Mouse (Mus musculus): Measurements from ENCODE around the gene Napsa. TPM values are rescaled to one million over a fixed set of nuclear protein-coding genes. Genes with fewer than 3 reads are reported as not detected.

The Napsa gene
- polyA plus RNA-seq, 1 experiment from 2014 or later: 2.1 TPM

DNA sequence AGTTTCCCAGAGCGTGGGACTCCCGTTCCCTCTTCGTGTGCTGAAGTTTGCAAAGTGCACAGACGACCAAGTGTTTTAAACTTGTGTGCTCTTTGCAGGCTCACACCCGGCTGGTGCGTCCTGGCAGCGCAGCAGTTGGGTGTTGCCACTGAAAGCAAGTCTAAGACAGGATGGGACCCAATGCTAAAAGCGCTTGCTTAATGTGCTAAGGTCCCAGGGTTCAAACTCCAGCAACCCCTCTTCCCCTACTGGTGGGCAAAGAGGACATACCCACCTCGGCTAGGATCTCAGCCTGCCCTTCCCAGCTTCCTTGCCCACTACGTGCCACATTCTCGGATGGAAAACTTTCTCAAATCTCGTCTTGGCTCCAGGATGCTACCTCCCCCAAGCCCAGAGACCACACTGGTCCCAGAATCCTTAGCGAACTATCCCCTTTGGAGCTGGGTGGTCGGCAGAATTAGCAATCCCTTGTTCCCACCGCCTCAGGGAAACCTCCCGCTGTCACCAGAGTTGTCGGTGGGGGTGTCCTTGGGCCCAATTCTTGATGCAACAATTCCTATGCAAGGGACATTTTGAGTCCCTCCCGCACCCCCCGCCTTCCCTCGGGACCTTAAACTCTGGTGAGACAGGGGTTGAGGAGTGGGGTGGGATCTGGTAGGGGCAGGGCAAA lies 31.1 kb downstream of the Napsa start:
- WGBS: 3% methylated on average over 20 of the region's 20 CpGs
- no peaks in the 10 kb centered on the region for H3K36me3 ChIP-seq
- H3K4me1 ChIP-seq: peaks cover 16% of the 10 kb centered on the region
- H3K4me3 ChIP-seq: peak overlapping the region; percentile 29
- H3K9me3 ChIP-seq: no peaks in the 10 kb centered on the region
- peaks cover 84% of the 10 kb centered on the region for H3K27me3 ChIP-seq
- ATAC-seq (ENCODE audit: insufficient number of reproducible peaks, low FRiP score, low TSS enrichment, low read depth): no peak
- peak overlapping the region; percentile 56 for H3K4me2 ChIP-seq
- H3K27ac ChIP-seq: no peak overlapping the region
- H3K9ac ChIP-seq: no peak overlapping the region

DNA sequence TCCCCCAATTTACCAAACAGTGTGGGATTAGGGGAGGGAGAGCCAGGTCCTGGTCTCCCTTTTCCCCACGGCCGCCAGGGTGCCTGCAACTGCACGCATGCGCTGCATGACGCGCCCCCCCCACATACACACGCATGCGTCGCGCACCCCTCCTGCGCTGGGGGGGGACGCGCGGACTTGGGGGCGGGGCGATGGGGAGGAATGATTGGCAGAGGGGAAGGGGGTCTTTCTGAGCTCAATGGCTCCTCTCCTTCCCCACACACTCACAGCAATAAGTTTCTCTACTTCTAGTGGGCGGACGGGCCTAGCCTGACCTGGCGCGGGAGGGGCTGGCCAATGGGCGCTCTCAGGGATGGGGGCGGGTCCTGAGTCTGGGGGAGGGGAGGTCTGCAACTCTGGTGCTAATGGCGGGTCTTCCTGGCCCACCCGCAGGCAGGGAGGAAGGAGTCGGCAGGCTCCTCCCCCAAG lies 32.0 kb downstream of the Napsa start:
- no peaks in the 10 kb centered on the region for H3K36me3 ChIP-seq
- H3K27me3 ChIP-seq: peaks cover 84% of the 10 kb centered on the region
- ATAC-seq (ENCODE audit: insufficient number of reproducible peaks, low FRiP score, low TSS enrichment, low read depth): no peak; the same call in 1 of the 2 replicates
- peak overlapping the region; percentile 29 for H3K4me3 ChIP-seq
- H3K4me1 ChIP-seq: peaks cover 16% of the 10 kb centered on the region
- no peak overlapping the region for H3K27ac ChIP-seq
- no peak overlapping the region for H3K9ac ChIP-seq
- H3K9me3 ChIP-seq: no peaks in the 10 kb centered on the region
- peak overlapping the region; percentile 56 for H3K4me2 ChIP-seq
- 1% methylated on average over 20 of the region's 25 CpGs for WGBS

DNA sequence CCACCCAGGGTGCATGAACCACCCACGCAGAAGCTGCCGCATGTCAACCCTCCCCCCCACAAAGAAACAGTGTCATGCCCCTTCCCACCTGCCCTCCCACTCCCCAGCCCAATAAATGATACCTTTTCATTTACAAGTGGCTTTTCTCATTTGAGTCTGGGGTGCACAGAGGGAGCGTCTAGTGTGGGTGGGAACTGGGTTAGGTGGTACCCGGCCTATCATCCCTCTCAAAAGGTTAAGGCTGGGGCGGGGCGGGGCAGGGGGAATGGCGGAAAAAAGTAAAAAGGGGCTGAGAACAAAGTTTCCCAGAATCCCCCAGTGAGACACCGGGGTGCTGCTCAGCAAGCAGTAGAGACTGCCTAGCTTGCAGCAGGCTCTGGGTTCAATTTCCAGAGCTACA lies 32.4 kb downstream of the Napsa start:
- ATAC-seq (ENCODE audit: insufficient number of reproducible peaks, low FRiP score, low TSS enrichment, low read depth): no peak; the same call in 1 of the 2 replicates
- H3K4me3 ChIP-seq: peak overlapping the region; percentile 29
- H3K27me3 ChIP-seq: peaks cover 83% of the 10 kb centered on the region
- H3K27ac ChIP-seq: no peak overlapping the region
- 2% methylated on average over 8 of the region's 8 CpGs for WGBS
- H3K9me3 ChIP-seq: no peaks in the 10 kb centered on the region
- H3K4me1 ChIP-seq: peaks cover 16% of the 10 kb centered on the region
- peak overlapping the region; percentile 56 for H3K4me2 ChIP-seq
- no peaks in the 10 kb centered on the region for H3K36me3 ChIP-seq
- H3K9ac ChIP-seq: no peak overlapping the region

DNA sequence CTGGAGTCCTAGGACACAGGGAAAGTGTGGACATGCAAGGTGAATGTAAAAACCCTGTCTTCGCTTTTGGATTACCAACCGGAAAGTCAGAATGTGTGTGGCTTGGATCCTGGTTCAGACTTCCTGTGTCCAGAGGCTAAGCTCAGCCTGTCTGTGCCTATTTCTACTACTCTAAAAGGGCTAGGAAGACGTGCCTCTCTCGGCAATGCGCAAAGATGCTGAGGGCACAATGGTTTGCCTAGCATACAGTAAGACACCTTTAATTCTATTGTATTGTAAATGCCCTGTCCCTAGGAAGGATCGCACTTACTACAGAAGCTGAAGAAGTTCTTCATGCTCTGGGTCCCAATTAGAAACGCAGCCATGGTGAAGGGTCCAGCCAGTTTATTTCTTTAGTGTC lies 33.3 kb downstream of the Napsa start:
- no peak overlapping the region for H3K27ac ChIP-seq
- H3K4me3 ChIP-seq: no peak overlapping the region
- peaks cover 16% of the 10 kb centered on the region for H3K4me1 ChIP-seq
- peaks cover 75% of the 10 kb centered on the region for H3K27me3 ChIP-seq
- no peaks in the 10 kb centered on the region for H3K9me3 ChIP-seq
- no peak overlapping the region for H3K9ac ChIP-seq
- ATAC-seq (ENCODE audit: insufficient number of reproducible peaks, low FRiP score, low TSS enrichment, low read depth): no peak
- H3K36me3 ChIP-seq: no peaks in the 10 kb centered on the region
- no peak overlapping the region for H3K4me2 ChIP-seq
- WGBS: 41% methylated on average over 7 of the region's 7 CpGs

DNA sequence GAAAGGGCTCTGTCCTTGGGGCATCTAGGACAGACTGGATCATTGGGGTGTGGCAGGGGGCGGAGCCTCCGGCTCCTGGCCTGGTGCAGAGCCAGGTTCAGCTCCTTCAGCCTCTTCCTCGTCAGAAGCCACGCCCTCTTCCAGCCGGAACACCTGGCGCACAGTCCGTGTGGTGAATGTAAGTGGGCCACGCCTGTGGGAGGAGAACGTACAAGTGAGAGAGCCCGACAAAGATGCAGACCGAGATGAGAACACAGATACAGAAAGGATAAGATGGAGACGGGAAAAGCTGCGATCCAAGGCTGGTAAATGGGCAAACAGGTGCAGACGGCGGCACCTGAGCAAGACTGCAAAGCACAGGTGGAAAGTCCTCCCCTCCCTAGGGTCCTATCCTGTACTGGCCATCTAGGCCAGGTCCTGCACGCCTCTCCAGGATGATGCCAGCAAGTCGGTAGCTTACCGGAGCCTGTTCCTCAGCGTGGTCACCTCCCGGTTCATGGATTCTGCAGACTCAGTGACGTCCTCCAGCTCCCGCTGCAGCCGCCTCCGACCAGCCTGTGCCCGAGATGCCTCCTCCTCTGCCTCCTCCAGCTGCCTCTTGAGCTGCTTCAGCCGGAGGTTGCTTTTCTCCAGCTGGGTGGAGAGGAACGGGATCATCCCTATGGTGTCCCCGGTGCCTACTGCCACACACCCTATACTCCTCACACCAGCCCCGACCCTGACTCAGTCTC lies 34.2 kb downstream of the Napsa start:
- no peak overlapping the region for H3K9ac ChIP-seq
- ATAC-seq (ENCODE audit: insufficient number of reproducible peaks, low FRiP score, low TSS enrichment, low read depth): no peak
- H3K4me1 ChIP-seq: peaks cover 16% of the 10 kb centered on the region
- H3K4me2 ChIP-seq: no peak overlapping the region
- H3K27ac ChIP-seq: no peak overlapping the region
- 9% methylated on average over 29 of the region's 29 CpGs for WGBS
- peaks cover 67% of the 10 kb centered on the region for H3K27me3 ChIP-seq
- H3K4me3 ChIP-seq: no peak overlapping the region
- H3K36me3 ChIP-seq: no peaks in the 10 kb centered on the region
- H3K9me3 ChIP-seq: no peaks in the 10 kb centered on the region

DNA sequence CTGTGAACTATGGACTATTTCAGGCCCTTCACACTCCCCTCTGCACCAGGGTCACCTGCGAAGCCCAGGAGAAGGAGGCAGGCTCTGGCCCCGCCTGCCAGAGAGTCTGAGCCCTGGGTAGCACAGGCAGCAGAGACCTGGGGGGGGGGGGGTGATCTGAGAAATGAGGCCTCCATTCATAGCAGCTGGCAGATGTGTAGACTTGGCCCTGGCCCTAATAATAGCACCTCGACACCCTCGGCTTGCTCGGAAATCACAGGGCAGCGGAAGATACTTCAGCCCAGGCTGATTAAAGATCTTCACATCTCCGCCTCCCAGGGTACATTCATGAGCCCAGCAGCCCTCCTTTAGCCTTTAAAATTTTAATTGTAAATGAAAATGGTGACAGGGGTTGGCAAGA lies 40.0 kb downstream of the Napsa start:
- H3K27me3 ChIP-seq: peaks cover 43% of the 10 kb centered on the region
- no peak overlapping the region for H3K27ac ChIP-seq
- H3K4me1 ChIP-seq: 0 out of 2 replicates have a peak, but pooled peaks cover 3% of the 10 kb centered on the region
- H3K36me3 ChIP-seq: no peaks in the 10 kb centered on the region
- H3K9ac ChIP-seq: no peak overlapping the region
- H3K9me3 ChIP-seq: no peaks in the 10 kb centered on the region
- H3K4me2 ChIP-seq: no peak overlapping the region
- no peak for ATAC-seq (ENCODE audit: insufficient number of reproducible peaks, low FRiP score, low TSS enrichment, low read depth)
- H3K4me3 ChIP-seq: no peak overlapping the region
- WGBS: 64% methylated on average over 7 of the region's 7 CpGs

DNA sequence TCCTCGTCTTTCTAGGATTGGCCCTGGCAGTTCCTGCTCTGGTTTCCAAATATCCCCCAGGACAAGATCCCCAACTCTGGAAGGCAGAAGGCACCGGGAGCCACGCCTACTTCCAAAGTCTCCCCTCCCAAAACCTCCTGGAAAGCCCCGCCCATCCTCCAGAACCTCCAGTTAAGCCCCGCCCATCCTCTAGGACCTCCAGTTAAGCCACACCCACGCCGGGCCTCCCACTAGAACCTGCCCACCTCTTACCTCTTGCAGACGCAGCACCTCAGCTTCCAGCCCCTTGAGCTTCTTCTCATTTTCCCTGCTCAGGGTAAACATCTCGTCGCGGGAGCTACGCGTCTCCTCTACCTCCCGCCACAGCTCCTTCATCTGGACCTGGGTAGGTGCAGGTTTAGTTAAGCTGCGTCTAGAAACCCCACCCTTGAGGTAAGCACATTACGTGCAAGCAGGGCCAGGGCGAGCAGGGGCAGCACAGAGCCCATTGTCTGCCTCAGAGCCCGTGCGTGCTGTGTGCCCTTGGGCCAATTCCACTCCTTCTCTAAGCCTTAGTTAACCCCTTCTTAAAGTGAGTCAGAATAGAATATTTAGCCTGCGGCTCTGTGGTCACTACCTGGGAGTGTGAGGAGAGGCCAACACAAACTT lies 42.0 kb downstream of the Napsa start:
- Histone ChIP-seq H3K27ac (no peak overlapping the region), H3K36me3 (no peaks in the 10 kb centered on the region), H3K4me2 (no peak overlapping the region), H3K4me1 (0 out of 2 replicates have a peak, but pooled peaks cover 3% of the 10 kb centered on the region), H3K27me3 (peaks cover 33% of the 10 kb centered on the region), H3K9me3 (no peaks in the 10 kb centered on the region), H3K9ac (no peak overlapping the region), H3K4me3 (no peak overlapping the region)
- WGBS: 8% methylated on average over 20 of the region's 20 CpGs
- no peak for ATAC-seq (ENCODE audit: insufficient number of reproducible peaks, low FRiP score, low TSS enrichment, low read depth)

DNA sequence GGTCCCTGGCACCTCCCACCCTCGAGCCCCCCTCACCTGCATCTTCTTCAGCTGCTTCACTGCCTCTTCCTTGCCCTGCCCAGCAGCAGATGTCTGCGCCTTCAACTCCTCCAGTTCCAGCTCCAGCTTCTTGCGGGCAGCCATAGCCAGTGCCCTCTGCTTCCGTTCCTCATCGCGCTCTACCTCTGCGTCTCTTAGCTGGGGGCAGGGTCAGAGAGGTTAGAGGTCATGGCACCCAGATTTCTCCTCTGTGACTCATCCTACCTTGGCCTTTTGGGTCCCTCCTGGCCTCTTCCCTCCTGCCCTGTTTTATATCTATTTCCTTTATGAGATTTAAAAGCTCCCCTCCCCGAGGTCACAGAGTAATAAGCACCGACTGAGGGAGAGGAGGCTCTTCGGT lies 43.1 kb downstream of the Napsa start:
- no peak overlapping the region for H3K27ac ChIP-seq
- WGBS: 9% methylated on average over 10 of the region's 10 CpGs
- peaks cover 33% of the 10 kb centered on the region for H3K27me3 ChIP-seq
- no peaks in the 10 kb centered on the region for H3K36me3 ChIP-seq
- H3K9ac ChIP-seq: no peak overlapping the region
- ATAC-seq (ENCODE audit: insufficient number of reproducible peaks, low FRiP score, low TSS enrichment, low read depth): no peak
- 0 out of 2 replicates have a peak, but pooled peaks cover 3% of the 10 kb centered on the region for H3K4me1 ChIP-seq
- H3K9me3 ChIP-seq: no peaks in the 10 kb centered on the region
- no peak overlapping the region for H3K4me3 ChIP-seq
- no peak overlapping the region for H3K4me2 ChIP-seq

DNA sequence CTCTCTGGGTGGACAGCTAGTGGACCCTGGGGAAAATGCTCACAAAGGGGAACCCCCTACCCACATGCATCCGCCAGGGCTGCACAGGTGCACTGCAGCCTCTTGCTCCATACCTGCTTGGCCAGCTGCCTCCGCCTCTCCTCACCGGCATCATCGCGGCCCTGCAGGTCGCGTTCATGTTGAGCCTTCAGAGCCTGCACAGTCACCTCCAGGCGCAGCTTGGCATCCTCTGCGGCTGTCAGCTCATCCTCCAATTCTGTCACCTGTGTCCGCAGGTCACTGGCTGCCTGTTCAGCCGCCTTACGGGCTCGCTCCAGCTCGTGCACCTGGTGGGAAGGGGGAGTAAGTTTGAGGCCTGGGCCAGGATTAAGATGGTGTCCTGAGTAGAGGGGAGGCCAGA lies 43.8 kb downstream of the Napsa start:
- ATAC-seq (ENCODE audit: insufficient number of reproducible peaks, low FRiP score, low TSS enrichment, low read depth): no peak
- WGBS: 75% methylated on average over 14 of the region's 14 CpGs
- Histone ChIP-seq H3K36me3 (no peaks in the 10 kb centered on the region), H3K9ac (no peak overlapping the region), H3K27ac (no peak overlapping the region), H3K9me3 (no peaks in the 10 kb centered on the region), H3K4me3 (no peak overlapping the region), H3K27me3 (peaks cover 33% of the 10 kb centered on the region), H3K4me2 (no peak overlapping the region), H3K4me1 (0 out of 2 replicates have a peak, but pooled peaks cover 3% of the 10 kb centered on the region)

DNA sequence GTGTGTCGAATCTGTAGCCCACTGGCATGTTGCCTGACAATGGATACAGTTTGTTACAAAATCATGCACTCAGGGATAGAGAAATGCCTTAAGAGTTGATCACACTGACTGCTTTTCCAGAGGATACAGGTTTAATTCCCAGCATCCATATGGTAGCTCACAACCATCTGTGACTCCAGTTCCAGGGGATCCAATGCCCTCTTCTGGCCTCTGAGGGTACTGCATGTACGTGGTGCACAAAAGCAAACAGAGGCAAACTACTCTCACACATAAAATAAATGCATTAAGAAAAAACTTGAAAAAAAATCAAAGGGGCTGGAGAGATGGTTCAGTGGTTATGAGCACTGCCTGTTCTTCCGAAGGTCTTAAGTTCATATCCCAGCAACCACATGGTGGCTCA lies 44.9 kb downstream of the Napsa start:
- 0 out of 2 replicates have a peak, but pooled peaks cover 3% of the 10 kb centered on the region for H3K4me1 ChIP-seq
- no peak for ATAC-seq (ENCODE audit: insufficient number of reproducible peaks, low FRiP score, low TSS enrichment, low read depth)
- 76% methylated on average over 3 of the region's 3 CpGs for WGBS
- no peak overlapping the region for H3K9ac ChIP-seq
- peaks cover 33% of the 10 kb centered on the region for H3K27me3 ChIP-seq
- no peaks in the 10 kb centered on the region for H3K36me3 ChIP-seq
- no peak overlapping the region for H3K4me3 ChIP-seq
- no peak overlapping the region for H3K27ac ChIP-seq
- no peaks in the 10 kb centered on the region for H3K9me3 ChIP-seq
- H3K4me2 ChIP-seq: no peak overlapping the region

DNA sequence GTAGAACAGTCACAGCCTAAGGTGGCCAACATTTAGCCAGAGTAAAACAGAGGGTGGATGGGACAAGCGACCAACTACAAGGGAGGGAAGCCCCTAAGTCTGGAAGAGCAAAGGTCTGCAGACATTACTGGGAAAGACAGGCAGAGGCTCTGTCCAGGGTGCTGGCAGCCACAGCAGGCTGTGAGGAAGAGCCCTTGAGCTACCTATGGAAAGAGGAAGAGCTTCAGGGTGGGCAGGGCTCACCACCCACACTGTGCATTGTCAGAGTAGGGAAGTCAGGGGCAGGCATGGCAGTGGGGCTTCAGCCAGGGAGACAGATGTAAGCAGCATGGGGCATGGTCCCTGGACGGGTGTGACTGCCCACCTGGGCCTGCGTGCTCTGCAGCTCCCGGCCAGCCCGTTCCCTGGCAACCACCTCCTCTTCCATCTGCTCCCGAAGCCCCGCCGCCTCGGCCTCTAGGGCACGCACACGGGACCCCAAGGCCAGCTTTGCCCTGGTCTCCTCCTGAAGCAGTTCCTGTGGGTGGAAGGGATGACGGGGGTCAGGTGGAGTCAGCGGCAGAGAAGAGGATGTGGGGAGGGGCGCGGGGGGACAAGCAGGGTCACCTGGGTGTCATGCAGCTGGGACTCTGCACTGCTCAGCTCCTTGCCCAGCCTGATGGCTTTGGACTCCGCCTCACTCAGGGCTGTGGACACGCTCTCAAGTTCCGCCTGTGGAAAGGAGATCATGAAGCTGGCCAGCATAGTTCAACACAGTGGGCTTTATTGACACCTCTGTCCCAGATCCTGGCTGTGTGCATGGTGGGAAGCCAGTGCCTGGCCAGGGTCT lies 51.7 kb downstream of the Napsa start:
- 34% methylated on average over 18 of the region's 18 CpGs for WGBS
- no peak for ATAC-seq (ENCODE audit: insufficient number of reproducible peaks, low FRiP score, low TSS enrichment, low read depth)
- Histone ChIP-seq H3K9ac (no peak overlapping the region), H3K27ac (no peak overlapping the region), H3K4me2 (no peak overlapping the region), H3K4me3 (no peak overlapping the region), H3K27me3 (0 out of 2 replicates have a peak, but pooled peaks cover 5% of the 10 kb centered on the region), H3K36me3 (no peaks in the 10 kb centered on the region), H3K4me1 (no peaks in the 10 kb centered on the region), H3K9me3 (no peaks in the 10 kb centered on the region)

All from limb, embryonic 15.5 days (tissue).